Mouse (Mus musculus) neural tube, embryonic 13.5 days (tissue): ENCODE measurements around the gene Izumo2. TPM values are rescaled to one million over a fixed set of nuclear protein-coding genes. Genes with fewer than 3 reads are reported as not detected.
"Not testable (repeated sequence)": the region's sequence is repeated elsewhere in the genome, so short reads cannot be mapped to it uniquely, and the experiment has no call there.

ENCODE experiments used
- ATAC-seq: fragments of 200-750 bp; cut with Nextera tagmentation; 2 replicates; pipeline ENCODE4 v1.8.0; 2017; ENCODE audit warnings: low read depth, mild to moderate bottlenecking, moderate TSS enrichment, moderate library complexity
- H3K27ac ChIP-seq: fragments of 300-500 bp; sonication (generic); replicated peaks from 2 replicates; pipeline ENCODE4 v1.5.1; 2015; ENCODE audit warnings: moderate library complexity, mild to moderate bottlenecking, inconsistent platforms
- H3K27me3 ChIP-seq: fragments of 300-500 bp; sonication (generic); 2 replicates; pipeline ENCODE4 v1.6.1; 2015; ENCODE audit warnings: mild to moderate bottlenecking, inconsistent platforms
- H3K36me3 ChIP-seq: fragments of 300-500 bp; sonication (generic); 2 replicates; pipeline ENCODE4 v1.6.1; 2015; ENCODE audit warnings: mild to moderate bottlenecking, inconsistent platforms
- H3K4me1 ChIP-seq: fragments of 300-500 bp; sonication (generic); replicated peaks from 2 replicates; pipeline ENCODE4 v1.6.1; 2015; ENCODE audit warnings: inconsistent platforms
- H3K4me2 ChIP-seq: fragments of 300-500 bp; sonication (generic); 2 replicates; pipeline ENCODE4 v1.6.1; 2015; ENCODE audit warnings: inconsistent platforms, mild to moderate bottlenecking, moderate library complexity
- H3K4me3 ChIP-seq: fragments of 300-500 bp; sonication (generic); 2 replicates; pipeline ENCODE4 v1.5.1; 2015; ENCODE audit warnings: mild to moderate bottlenecking, inconsistent platforms
- H3K9ac ChIP-seq: fragments of 300-500 bp; sonication (generic); 2 replicates; pipeline ENCODE4 v1.6.1; 2015; ENCODE audit warnings: moderate library complexity, mild to moderate bottlenecking, inconsistent platforms
- H3K9me3 ChIP-seq: fragments of 300-500 bp; sonication (generic); 2 replicates; pipeline ENCODE4 v1.6.1; 2016; ENCODE audit warnings: inconsistent platforms
- whole genome bisulfite sequencing: fragments of 180-500 bp; shearing (Covaris S2); methylation state at CpG from one replicate; pipeline ENCODE4 v1.1.7; 2015; 5-methylcytosine and 5-hydroxymethylcytosine counted together
- polyA plus RNA-seq: library from polyadenylated mRNA; unstranded; fragments of >200 nt; fragmentation: Nextera tagmentation; extraction: Ambion mirVana; gene quantifications from 2 replicates; pipeline ENCODE4 v1.2.1, GENCODE M21; 2015

The Izumo2 gene
- polyA plus RNA-seq, 1 experiment from 2014 or later = not detected

DNA sequence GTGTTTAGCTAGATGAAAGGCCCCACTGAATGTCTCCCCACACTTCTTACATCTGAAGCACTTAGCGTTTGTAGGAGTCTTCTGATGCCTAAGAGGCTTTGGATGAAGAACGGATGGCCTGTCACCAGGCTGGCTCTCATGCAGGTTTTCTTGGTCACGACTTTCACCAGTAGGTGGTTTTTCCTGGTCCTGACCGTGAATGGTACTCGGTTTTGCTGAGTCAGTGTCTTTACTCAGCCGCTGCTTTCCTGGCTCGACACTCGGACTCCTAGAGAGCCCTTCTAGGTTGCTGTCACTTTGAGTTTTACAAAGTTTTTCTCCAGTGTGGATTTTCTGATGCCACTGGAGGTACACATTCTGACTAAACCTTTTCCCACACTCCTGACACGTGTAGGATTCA lies 25.2 kb downstream of the Izumo2 start:
- 87% methylated on average over 9 of the region's 9 CpGs for WGBS

GRCm38 (mm10) chr7:44741361-44741760 lies 32.8 kb downstream of the Izumo2 start:
- Histone ChIP-seq H3K4me2 (no peak overlapping the region), H3K27ac (no peak overlapping the region), H3K36me3 (no peaks in the 10 kb centered on the region), H3K9me3 (no peaks in the 10 kb centered on the region), H3K4me3 (no peak overlapping the region), H3K27me3 (no peaks in the 10 kb centered on the region), H3K4me1 (peaks cover 10% of the 10 kb centered on the region), H3K9ac (no peak overlapping the region)
- no peak for ATAC-seq
- WGBS = 92% methylated on average over 8 of the region's 8 CpGs

More for the DNA sequence above, 25.2 kb downstream of the Izumo2 start:
- Histone ChIP-seq H3K9ac (no peak overlapping the region), H3K27ac (no peak overlapping the region), H3K4me3 (no peak overlapping the region), H3K4me2 (no peak overlapping the region), H3K27me3 (no peaks in the 10 kb centered on the region), H3K9me3 (0 out of 2 replicates have a peak, but pooled peaks cover 5% of the 10 kb centered on the region), H3K4me1 (no peaks in the 10 kb centered on the region), H3K36me3 (peaks cover 32% of the 10 kb centered on the region)
- no peak for ATAC-seq

- H3K4me2 ChIP-seq = peak overlapping the region; percentile 69
- peaks cover 25% of the 10 kb centered on the region for H3K4me1 ChIP-seq
- peak overlapping the region; percentile 41 for H3K4me3 ChIP-seq
- peak overlapping the region; percentile 69; the same call in 1 of the 2 replicates for H3K9ac ChIP-seq
- H3K36me3 ChIP-seq = no peaks in the 10 kb centered on the region
- H3K27ac ChIP-seq = no peak overlapping the region
- no peaks in the 10 kb centered on the region for H3K27me3 ChIP-seq
- H3K9me3 ChIP-seq = no peaks in the 10 kb centered on the region
- no peak for ATAC-seq
- WGBS = 35% methylated on average over 9 of the region's 9 CpGs
Observed at GRCm38 (mm10) chr7:44744270-44744669, 35.7 kb downstream of the Izumo2 start.

- no peaks in the 10 kb centered on the region for H3K9me3 ChIP-seq
- peak overlapping the region; percentile 57 for H3K27ac ChIP-seq
- no peaks in the 10 kb centered on the region for H3K27me3 ChIP-seq
- peak overlapping the region; percentile 41 for H3K4me3 ChIP-seq
- peak overlapping the region; percentile 69 for H3K9ac ChIP-seq
- H3K4me2 ChIP-seq = peak overlapping the region; percentile 69
- ATAC-seq = peak; percentile 52
- H3K4me1 ChIP-seq = peaks cover 28% of the 10 kb centered on the region
- no peaks in the 10 kb centered on the region for H3K36me3 ChIP-seq
- under 1% methylated on average over 18 of the region's 18 CpGs for WGBS
Observed at GRCm38 (mm10) chr7:44745076-44745475, 36.5 kb downstream of the Izumo2 start.

DNA sequence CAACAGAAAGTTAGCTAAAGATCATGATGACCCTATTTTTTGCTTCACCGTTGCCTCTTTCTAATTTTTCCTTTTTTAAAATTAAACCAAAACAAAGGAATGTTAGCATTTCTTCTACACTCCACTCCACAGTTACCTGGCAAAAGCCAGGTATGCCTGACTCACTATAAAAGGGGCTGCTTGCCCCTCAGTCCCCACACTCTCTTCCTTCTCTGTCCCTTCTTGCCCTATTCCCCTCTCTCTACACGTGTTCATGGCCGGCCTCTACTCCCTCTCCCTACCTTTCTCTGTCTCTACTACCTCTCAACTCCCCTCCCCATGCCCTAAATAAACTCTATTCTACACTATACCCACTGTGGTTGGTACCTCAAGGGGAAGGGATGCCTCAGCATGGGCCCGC lies 38.6 kb downstream of the Izumo2 start:
- Histone ChIP-seq H3K9ac (no peak overlapping the region), H3K9me3 (no peaks in the 10 kb centered on the region), H3K4me3 (no peak overlapping the region), H3K27ac (no peak overlapping the region), H3K36me3 (peaks cover 2% of the 10 kb centered on the region; the same call in 1 of the 2 replicates), H3K27me3 (no peaks in the 10 kb centered on the region), H3K4me1 (peaks cover 28% of the 10 kb centered on the region), H3K4me2 (peak overlapping the region; percentile 67; the same call in 1 of the 2 replicates)
- no peak for ATAC-seq
- whole genome bisulfite sequencing = 70% methylated on average over 4 of the region's 4 CpGs

DNA sequence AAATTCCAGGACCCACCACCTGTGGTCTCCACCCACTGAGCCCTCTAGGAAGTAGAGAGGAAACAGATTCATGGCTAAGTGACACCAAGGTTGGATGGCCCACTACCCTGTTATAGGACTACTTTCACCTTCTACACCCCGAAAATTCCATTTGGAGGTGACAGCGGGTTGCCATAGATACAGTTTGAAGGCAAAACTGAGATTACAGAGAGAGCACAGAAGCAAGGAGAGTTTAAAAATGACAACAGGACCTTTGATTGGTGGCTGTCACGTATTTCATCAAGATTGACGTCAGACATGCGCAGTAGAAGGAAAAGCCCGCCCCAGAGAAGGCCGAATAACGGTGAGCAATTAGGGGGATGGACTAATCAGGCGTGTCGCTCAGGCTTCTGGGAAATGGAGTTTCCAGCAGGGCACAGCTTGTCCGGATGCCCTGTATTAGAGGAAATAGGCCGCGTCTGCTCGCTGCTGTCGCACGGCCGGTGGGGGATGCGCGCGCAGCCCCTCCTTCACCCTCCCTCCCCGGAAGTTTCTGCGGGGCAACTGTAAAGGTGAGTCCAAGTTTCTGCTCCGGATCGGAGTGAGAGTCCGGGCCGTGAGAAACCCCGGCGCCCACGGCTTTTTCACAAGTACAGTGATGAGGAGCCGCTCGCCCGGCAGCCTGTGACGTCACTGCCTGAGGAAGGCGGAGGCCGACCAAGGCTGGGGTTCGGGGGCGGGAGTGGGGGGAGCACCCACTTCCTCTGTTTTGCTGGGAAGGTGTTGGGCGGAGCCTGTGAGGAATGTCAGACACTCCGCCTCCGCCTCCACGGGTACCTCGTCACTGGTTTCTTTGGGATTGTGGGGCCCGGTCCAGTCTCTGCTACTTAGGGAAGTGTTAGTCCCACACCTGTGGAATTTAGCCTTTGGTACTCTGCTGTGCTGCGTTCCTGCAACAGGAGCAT lies 39.8 kb downstream of the Izumo2 start, which contains the start of gene Vrk3:
Gene Vrk3, plus strand, starts transcription at position 313 of the 944 bp plus-strand sequence.
- Histone ChIP-seq H3K27ac (peak within 1 kb of the TSS; percentile 71), H3K4me3 (peak within 1 kb of the TSS; percentile 54), H3K27me3 (no peaks in the 10 kb centered on the region), H3K9ac (peak within 1 kb of the TSS; percentile 60), H3K4me2 (peak within 1 kb of the TSS; percentile 67), H3K9me3 (no peaks in the 10 kb centered on the region), H3K36me3 (peaks cover 13% of the 10 kb centered on the region), H3K4me1 (peaks cover 28% of the 10 kb centered on the region)
- ATAC-seq = peak; percentile 97
- under 1% methylated on average over 44 of the region's 44 CpGs for WGBS

- Histone ChIP-seq H3K4me1 (peaks cover 18% of the 10 kb centered on the region), H3K36me3 (peaks cover 39% of the 10 kb centered on the region)
- not testable (repeated sequence) for H3K9ac ChIP-seq, H3K4me2 ChIP-seq, H3K4me3 ChIP-seq, H3K27me3 ChIP-seq, ATAC-seq, H3K9me3 ChIP-seq, H3K27ac ChIP-seq
- 87% methylated on average over 1 of the region's 1 CpGs for WGBS
Observed at GRCm38 (mm10) chr7:44750950-44751349, 42.4 kb downstream of the Izumo2 start, which contains the start of gene Zfp473. Zfp473 (minus strand) TSS chr7:44751050.

- peaks cover 94% of the 10 kb centered on the region for H3K36me3 ChIP-seq
- H3K4me1 ChIP-seq = no peaks in the 10 kb centered on the region
- 74% methylated on average over 2 of the region's 2 CpGs for WGBS
- H3K27ac ChIP-seq = no peak overlapping the region
- H3K4me2 ChIP-seq = no peak overlapping the region
- no peaks in the 10 kb centered on the region for H3K9me3 ChIP-seq
- no peaks in the 10 kb centered on the region for H3K27me3 ChIP-seq
- no peak overlapping the region for H3K4me3 ChIP-seq
- no peak for ATAC-seq
- no peak overlapping the region for H3K9ac ChIP-seq
Observed at GRCm38 (mm10) chr7:44757164-44757563, 48.6 kb downstream of the Izumo2 start.

- Histone ChIP-seq H3K27ac (no peak overlapping the region), H3K9me3 (no peaks in the 10 kb centered on the region), H3K4me3 (no peak overlapping the region), H3K4me2 (no peak overlapping the region), H3K27me3 (no peaks in the 10 kb centered on the region), H3K9ac (no peak overlapping the region), H3K36me3 (peaks cover 90% of the 10 kb centered on the region), H3K4me1 (no peaks in the 10 kb centered on the region)
- ATAC-seq = no peak
Observed at GRCm38 (mm10) chr7:44760366-44760765, 51.8 kb downstream of the Izumo2 start.

- H3K27ac ChIP-seq = no peak overlapping the region
- no peak overlapping the region for H3K9ac ChIP-seq
- peaks cover 91% of the 10 kb centered on the region for H3K36me3 ChIP-seq
- 89% methylated on average over 5 of the region's 5 CpGs for WGBS
- H3K4me1 ChIP-seq = no peaks in the 10 kb centered on the region
- no peak overlapping the region for H3K4me2 ChIP-seq
- no peak for ATAC-seq
- no peaks in the 10 kb centered on the region for H3K9me3 ChIP-seq
- H3K4me3 ChIP-seq = no peak overlapping the region
- H3K27me3 ChIP-seq = no peaks in the 10 kb centered on the region
Observed at GRCm38 (mm10) chr7:44768129-44768528, 59.6 kb downstream of the Izumo2 start.
